Mouse (Mus musculus) kidney, adult 11 months (tissue): ENCODE data around the gene Bag6.
A peak's percentile ranks its signal among the peaks of the same experiment; 100 is the strongest.
"Not testable (repeated sequence)": the region's sequence is repeated elsewhere in the genome, so short reads cannot be mapped to it uniquely, and the experiment has no call there.

Experiments
- DNase-seq: peaks from one replicate; pipeline ENCODE4 v3.0.0; 2022

Gene Bag6

GRCm38 (mm10) chr17:35115046-35116019, 19.6 kb upstream of the Bag6 start, which contains the start of gene Ly6g5b:
Ly6g5b (minus strand) TSS chr17:35115428.
- DNase-seq = no peak

- no peak for DNase-seq
Observed at GRCm38 (mm10) chr17:35120745-35121142, 14.2 kb upstream of the Bag6 start.

- DNase-seq = peak; percentile 99
Observed at GRCm38 (mm10) chr17:35121143-35121799, 13.7 kb upstream of the Bag6 start, which contains the start of gene Gpank1. Gpank1 (plus strand) TSS chr17:35121455.

GRCm38 (mm10) chr17:35121871-35122303, 13.1 kb upstream of the Bag6 start, which contains the start of gene Csnk2b:
Csnk2b (minus strand) TSS chr17:35122053.
- DNase-seq = peak; percentile 59

- not testable (repeated sequence) for DNase-seq
Observed at GRCm38 (mm10) chr17:35123287-35123686, 11.7 kb upstream of the Bag6 start.

GRCm38 (mm10) chr17:35124261-35124896, 10.6 kb upstream of the Bag6 start:
- not testable (repeated sequence) for DNase-seq

GRCm38 (mm10) chr17:35125081-35125480, 9.9 kb upstream of the Bag6 start:
- no peak for DNase-seq

GRCm38 (mm10) chr17:35125578-35125977, 9.4 kb upstream of the Bag6 start:
- DNase-seq = no peak

GRCm38 (mm10) chr17:35126206-35126611, 8.8 kb upstream of the Bag6 start, which contains the start of gene D17H6S53E:
D17H6S53E (plus strand) TSS chr17:35126373.
- DNase-seq = peak; percentile 70

GRCm38 (mm10) chr17:35127017-35127416, 8.0 kb upstream of the Bag6 start:
- DNase-seq = no peak

GRCm38 (mm10) chr17:35128996-35129395, 6.0 kb upstream of the Bag6 start:
- DNase-seq = no peak

- no peak for DNase-seq
Observed at GRCm38 (mm10) chr17:35131038-35131437, 3.9 kb upstream of the Bag6 start.

- DNase-seq = peak; percentile 44
Observed at GRCm38 (mm10) chr17:35131500-35132173, 3.3 kb upstream of the Bag6 start, which contains the start of gene Apom. Apom (minus strand) TSS chr17:35132050.

GRCm38 (mm10) chr17:35132174-35132560, 2.8 kb upstream of the Bag6 start:
- DNase-seq = no peak

GRCm38 (mm10) chr17:35133517-35133916, 1.5 kb upstream of the Bag6 start:
- DNase-seq = no peak

GRCm38 (mm10) chr17:35135591-35136320, 778 bp downstream of the Bag6 start:
- DNase-seq = no peak

GRCm38 (mm10) chr17:35139269-35139668, 4.3 kb downstream of the Bag6 start:
- DNase-seq = no peak

GRCm38 (mm10) chr17:35140490-35140996, 5.6 kb downstream of the Bag6 start:
- no peak for DNase-seq

- no peak for DNase-seq
Observed at GRCm38 (mm10) chr17:35141971-35142370, 7.0 kb downstream of the Bag6 start.

- no peak for DNase-seq
Observed at GRCm38 (mm10) chr17:35146139-35146538, 11.2 kb downstream of the Bag6 start.

- no peak for DNase-seq
Observed at GRCm38 (mm10) chr17:35147348-35147747, 12.4 kb downstream of the Bag6 start.
